Mouse (Mus musculus): ENCODE measurements at regions not wholly inside any gene's neighbourhood (a gene's known extent, or its start where the extent isn't known, plus 50 kb on each side); places are given as distances from the start of the nearest gene placed in this dataset.

- no peak for DNase-seq
These were observed 843.4 kb downstream of the Cdh8 start for GRCm38 (mm10) chr8:98572597-98573514.

GRCm38 (mm10) chr8:98566661-98567060 lies 849.6 kb downstream of the Cdh8 start:
- no peak for DNase-seq

GRCm38 (mm10) chr8:98518459-98518858 lies 897.8 kb downstream of the Cdh8 start:
- DNase-seq = no peak

- DNase-seq = no peak
These were observed 901.0 kb downstream of the Cdh8 start for GRCm38 (mm10) chr8:98515246-98515645.

- no peak for DNase-seq
These were observed 919.5 kb downstream of the Cdh8 start for GRCm38 (mm10) chr8:98496793-98497192.

GRCm38 (mm10) chr8:98463375-98464030 lies 952.8 kb downstream of the Cdh8 start:
- DNase-seq = no peak

- no peak for DNase-seq
These were observed 960.7 kb downstream of the Cdh8 start for GRCm38 (mm10) chr8:98455539-98455938.
